Mouse (Mus musculus) G1E (cell line): ENCODE data around the gene 1190002N15Rik.

Source experiments
- CTCF ChIP-seq: IDR thresholded peaks from 2 replicates; pipeline ENCODE4 v1.5.1; 2012; ENCODE audit warnings: low read depth, low read length, inconsistent platforms, mixed read lengths
- GATA1 ChIP-seq: IDR thresholded peaks from 2 replicates; pipeline ENCODE4 v1.6.1; 2012; ENCODE audit warnings: borderline replicate concordance, low read length, inconsistent platforms, mixed read lengths
- GATA2 ChIP-seq: IDR thresholded peaks from 2 replicates; pipeline ENCODE4 v1.6.1; 2012; ENCODE audit warnings: low read depth, low read length, inconsistent platforms, borderline replicate concordance
- TAL1 ChIP-seq: conservative IDR thresholded peaks from 2 replicates; pipeline ENCODE4 v1.6.1; 2012; ENCODE audit warnings: low read depth, low read length, inconsistent platforms, mixed read lengths

- TF ChIP-seq CTCF, result no peak
- TF ChIP-seq GATA1, result no peak
- no peak for TF ChIP-seq TAL1
- no peak for TF ChIP-seq GATA2
Measured at GRCm38 (mm10) chr9:94550493-94551095, 12.7 kb upstream of the 1190002N15Rik start.
